Mouse (Mus musculus) heart, postnatal 25 days (tissue): Measurements from ENCODE around the gene Ncoa7. TPM values are rescaled to one million over a fixed set of nuclear protein-coding genes. Genes with fewer than 3 reads are reported as not detected.
"Not testable (repeated sequence)": the region's sequence is repeated elsewhere in the genome, so short reads cannot be mapped to it uniquely, and the experiment has no call there.

Experiments used
- DNase-seq: peaks from one replicate; pipeline ENCODE4 v3.0.0; 2022; ENCODE audit warnings: low spot score
- intact Hi-C: fragments of 180-260 bp; cut with DNase I; formaldehyde crosslinking; loops from one replicate; pipeline ENCODE4 v1.15.1; 2025
- total RNA-seq, 2 experiments: library from RNA; stranded (reverse); gene quantifications; 2 replicates each; pipeline ENCODE4 v1.2.3; 2021

The Ncoa7 gene
- total RNA-seq, 2 experiments from 2014 or later: 4.2 to 5.3 TPM

GRCm38 (mm10) chr10:30791016-30791415 is 12.1 kb downstream of the Ncoa7 start:
- no peak for DNase-seq
- intact Hi-C loops: no loop called here

GRCm38 (mm10) chr10:30789521-30789920 is 13.6 kb downstream of the Ncoa7 start:
- DNase-seq: no peak
- intact Hi-C loops: no loop called here

- DNase-seq: no peak
- intact Hi-C loops: no loop called here
Measured at GRCm38 (mm10) chr10:30788340-30788721, 14.8 kb downstream of the Ncoa7 start.

GRCm38 (mm10) chr10:30787684-30788339 is 15.3 kb downstream of the Ncoa7 start:
- DNase-seq: no peak
- intact Hi-C loops: no loop called here

GRCm38 (mm10) chr10:30786103-30786754 is 16.9 kb downstream of the Ncoa7 start:
- intact Hi-C loops: no loop called here
- DNase-seq: no peak

- intact Hi-C loops, DNase-seq: not testable (repeated sequence)
Measured at GRCm38 (mm10) chr10:30780921-30781320, 22.2 kb downstream of the Ncoa7 start.

- peak; percentile 14 for DNase-seq
- intact Hi-C loops: no loop called here
Measured at GRCm38 (mm10) chr10:30778240-30778639, 24.9 kb downstream of the Ncoa7 start.

- no peak for DNase-seq
- intact Hi-C loops: no loop called here
Measured at GRCm38 (mm10) chr10:30775987-30776386, 27.1 kb downstream of the Ncoa7 start.

- no peak for DNase-seq
- intact Hi-C loops: no loop called here
Measured at GRCm38 (mm10) chr10:30775568-30775967, 27.6 kb downstream of the Ncoa7 start.

- no peak for DNase-seq
- intact Hi-C loops: no loop called here
Measured at GRCm38 (mm10) chr10:30774396-30774795, 28.7 kb downstream of the Ncoa7 start.

- intact Hi-C loops: no loop called here
- DNase-seq: no peak
Measured at GRCm38 (mm10) chr10:30773181-30773580, 29.9 kb downstream of the Ncoa7 start.

GRCm38 (mm10) chr10:30771417-30772158 is 31.5 kb downstream of the Ncoa7 start:
- intact Hi-C loops: no loop called here

GRCm38 (mm10) chr10:30768820-30769219 is 34.3 kb downstream of the Ncoa7 start:
- intact Hi-C loops: no loop called here

More at GRCm38 (mm10) chr10:30771417-30772158, 31.5 kb downstream of the Ncoa7 start:
- no peak for DNase-seq

GRCm38 (mm10) chr10:30768250-30768649 is 34.9 kb downstream of the Ncoa7 start:
- intact Hi-C loops: no loop called here
- peak; percentile 34 for DNase-seq

More at GRCm38 (mm10) chr10:30768820-30769219, 34.3 kb downstream of the Ncoa7 start:
- no peak for DNase-seq

- no peak for DNase-seq
- intact Hi-C loops: no loop called here
Measured at GRCm38 (mm10) chr10:30763179-30763770, 39.9 kb downstream of the Ncoa7 start.

- no peak for DNase-seq
- intact Hi-C loops: no loop called here
Measured at GRCm38 (mm10) chr10:30762284-30762964, 40.7 kb downstream of the Ncoa7 start.

GRCm38 (mm10) chr10:30759360-30760147 is 43.6 kb downstream of the Ncoa7 start:
- intact Hi-C loops: no loop called here
- DNase-seq: no peak

- intact Hi-C loops: no loop called here
- DNase-seq: no peak
Measured at GRCm38 (mm10) chr10:30756064-30756463, 47.1 kb downstream of the Ncoa7 start.

GRCm38 (mm10) chr10:30754825-30755457 is 48.2 kb downstream of the Ncoa7 start:
- no peak for DNase-seq

More at GRCm38 (mm10) chr10:30754825-30755457, 48.2 kb downstream of the Ncoa7 start:
- intact Hi-C loops: no loop called here
